Mouse (Mus musculus) heart, embryonic 13.5 days (tissue): ENCODE measurements around the gene Mtfr1l. TPM values are rescaled to one million over a fixed set of nuclear protein-coding genes. Genes with fewer than 3 reads are reported as not detected.

Experiments
- ATAC-seq: fragments of 200-750 bp; cut with Nextera tagmentation; 2 replicates; pipeline ENCODE4 v1.8.0; 2017; ENCODE audit warnings: moderate TSS enrichment; ENCODE audit not compliant: insufficient number of reproducible peaks, low FRiP score, low TSS enrichment; ENCODE audit errors: extremely low read depth
- H3K27ac ChIP-seq: fragments of 300-500 bp; sonication (generic); replicated peaks from 2 replicates; pipeline ENCODE4 v1.5.1; 2015; ENCODE audit warnings: moderate library complexity, mild to moderate bottlenecking, inconsistent platforms
- H3K27me3 ChIP-seq: fragments of 300-500 bp; sonication (generic); replicated peaks from 2 replicates; pipeline ENCODE4 v1.6.1; 2015; ENCODE audit warnings: mild to moderate bottlenecking, inconsistent platforms
- H3K36me3 ChIP-seq: fragments of 300-500 bp; sonication (generic); 2 replicates; pipeline ENCODE4 v1.6.1; 2015; ENCODE audit warnings: mild to moderate bottlenecking, inconsistent platforms
- H3K4me1 ChIP-seq: fragments of 300-500 bp; sonication (generic); 2 replicates; pipeline ENCODE4 v1.6.1; 2015; ENCODE audit warnings: inconsistent platforms
- H3K4me2 ChIP-seq: fragments of 300-500 bp; sonication (generic); 2 replicates; pipeline ENCODE4 v1.6.1; 2015; ENCODE audit warnings: inconsistent platforms, mild to moderate bottlenecking, moderate library complexity
- H3K4me3 ChIP-seq: fragments of 300-500 bp; sonication (generic); 2 replicates; pipeline ENCODE4 v1.5.1; 2015; ENCODE audit warnings: moderate library complexity, mild to moderate bottlenecking, inconsistent platforms
- H3K9ac ChIP-seq: fragments of 300-500 bp; sonication (generic); 2 replicates; pipeline ENCODE4 v1.6.1; 2015; ENCODE audit warnings: inconsistent platforms, mild to moderate bottlenecking, moderate library complexity
- H3K9me3 ChIP-seq: fragments of 300-500 bp; sonication (generic); 2 replicates; pipeline ENCODE4 v1.6.1; 2016; ENCODE audit warnings: inconsistent platforms
- WGBS: fragments of 180-500 bp; shearing (Covaris S2); methylation state at CpG from one replicate; pipeline ENCODE4 v1.1.7; 2015; ENCODE audit warnings: mixed read lengths; 5-methylcytosine and 5-hydroxymethylcytosine counted together
- polyA plus RNA-seq: library from polyadenylated mRNA; unstranded; fragments of >200 nt; fragmentation: Nextera tagmentation; extraction: Ambion mirVana; gene quantifications from 2 replicates; pipeline ENCODE4 v1.2.1, GENCODE M21; 2015

The Mtfr1l gene
- polyA plus RNA-seq, 1 experiment from 2014 or later: 142 TPM

DNA sequence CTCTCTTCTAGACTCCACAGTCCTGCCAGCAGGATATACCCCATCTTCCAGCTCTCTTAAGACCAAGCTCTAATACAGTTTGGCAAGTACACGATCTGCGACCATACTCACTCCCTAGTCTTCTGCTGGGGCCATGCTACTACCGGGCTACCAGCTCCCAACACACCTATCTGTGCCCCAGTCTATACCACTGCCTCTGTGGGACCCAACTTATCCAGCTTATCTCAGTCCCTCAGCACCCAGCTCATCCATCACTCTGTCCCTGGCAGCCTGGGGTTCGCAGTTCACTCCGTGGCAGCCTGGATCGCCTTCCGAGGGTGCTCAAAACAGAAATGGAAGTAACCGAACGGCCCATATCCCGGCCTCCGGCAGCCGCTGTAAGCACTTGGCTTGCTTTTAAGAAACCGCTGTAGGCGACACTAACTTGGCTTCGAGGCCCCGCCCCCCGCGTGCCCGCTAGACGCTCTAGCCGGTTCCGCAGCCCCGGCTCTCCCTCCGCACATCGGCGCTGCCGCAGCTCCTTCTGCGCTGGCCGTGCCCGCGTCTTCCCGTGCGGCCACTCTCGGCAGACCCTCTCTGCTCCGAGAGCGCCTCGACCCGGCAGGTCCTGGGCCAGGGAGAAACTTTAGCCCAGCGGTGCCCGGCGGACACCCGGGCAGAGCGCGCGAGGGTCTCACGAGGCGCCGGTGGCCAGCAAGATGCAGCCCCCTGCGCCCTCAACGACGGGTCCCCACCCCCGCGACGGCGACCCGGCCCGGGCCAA, 882 bp downstream of the Mtfr1l start:
- no peaks in the 10 kb centered on the region for H3K27me3 ChIP-seq
- 0 out of 2 replicates have a peak, but pooled peaks have one; percentile 15 for ATAC-seq
- peak overlapping the region; percentile 98 for H3K4me3 ChIP-seq
- H3K9me3 ChIP-seq: no peaks in the 10 kb centered on the region
- peaks cover 41% of the 10 kb centered on the region for H3K36me3 ChIP-seq
- peak overlapping the region; percentile 96 for H3K9ac ChIP-seq
- WGBS: 1% methylated on average over 57 of the region's 57 CpGs
- peak overlapping the region; percentile 99 for H3K4me2 ChIP-seq
- peaks cover 40% of the 10 kb centered on the region for H3K4me1 ChIP-seq
- peak overlapping the region; percentile 93 for H3K27ac ChIP-seq

DNA sequence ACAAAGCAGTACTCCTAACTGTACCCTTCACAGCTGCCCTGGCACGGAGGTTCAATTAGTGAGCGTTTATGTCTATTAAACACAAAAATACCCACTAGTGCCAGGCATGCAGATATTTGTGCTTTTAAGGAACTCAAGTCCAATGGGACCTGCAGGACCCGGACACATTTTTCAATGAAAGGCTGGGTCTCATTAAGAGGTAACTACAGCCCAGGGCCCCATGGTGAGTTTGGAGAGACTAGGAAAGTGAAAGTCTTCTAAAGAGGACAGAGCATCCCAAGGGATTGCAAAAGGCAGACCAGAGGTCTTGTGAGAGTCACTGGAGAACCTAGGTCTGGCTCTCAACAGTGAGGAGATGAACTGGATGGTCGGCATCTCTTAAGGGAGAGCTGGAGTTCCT, 1.8 kb downstream of the Mtfr1l start:
- H3K4me2 ChIP-seq: peak overlapping the region; percentile 99
- H3K27ac ChIP-seq: peak overlapping the region; percentile 93; the same call in 1 of the 2 replicates
- H3K27me3 ChIP-seq: no peaks in the 10 kb centered on the region
- H3K4me3 ChIP-seq: peak overlapping the region; percentile 98
- no peak for ATAC-seq
- 81% methylated on average over 4 of the region's 4 CpGs for whole genome bisulfite sequencing
- H3K4me1 ChIP-seq: peaks cover 40% of the 10 kb centered on the region
- H3K9ac ChIP-seq: peak overlapping the region; percentile 96
- H3K9me3 ChIP-seq: no peaks in the 10 kb centered on the region
- H3K36me3 ChIP-seq: peaks cover 41% of the 10 kb centered on the region

DNA sequence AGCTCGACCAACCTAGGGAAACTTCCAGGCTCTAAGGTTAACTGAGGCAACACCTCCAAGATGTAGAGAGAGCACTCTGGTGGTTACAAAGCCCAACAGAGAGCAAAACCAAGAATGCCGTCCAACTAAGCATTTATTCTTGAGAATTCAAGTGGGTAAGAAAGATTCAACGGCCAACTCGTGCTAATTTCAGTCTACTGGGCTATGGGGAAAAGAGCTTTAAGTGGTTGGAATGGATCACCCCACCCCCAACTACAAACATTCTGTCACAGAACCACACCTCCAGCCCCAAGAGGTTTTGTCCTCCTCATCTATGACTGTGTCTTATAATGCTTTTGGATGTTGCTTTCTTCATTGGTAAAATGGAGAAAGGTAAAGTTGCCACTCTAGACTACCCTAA, 2.3 kb downstream of the Mtfr1l start:
- Histone ChIP-seq H3K4me2 (no peak overlapping the region), H3K4me3 (no peak overlapping the region), H3K27me3 (no peaks in the 10 kb centered on the region), H3K36me3 (peaks cover 43% of the 10 kb centered on the region), H3K9ac (no peak overlapping the region), H3K4me1 (peaks cover 40% of the 10 kb centered on the region), H3K9me3 (no peaks in the 10 kb centered on the region), H3K27ac (no peak overlapping the region)
- no peak for ATAC-seq
- 58% methylated on average over 4 of the region's 4 CpGs for WGBS

DNA sequence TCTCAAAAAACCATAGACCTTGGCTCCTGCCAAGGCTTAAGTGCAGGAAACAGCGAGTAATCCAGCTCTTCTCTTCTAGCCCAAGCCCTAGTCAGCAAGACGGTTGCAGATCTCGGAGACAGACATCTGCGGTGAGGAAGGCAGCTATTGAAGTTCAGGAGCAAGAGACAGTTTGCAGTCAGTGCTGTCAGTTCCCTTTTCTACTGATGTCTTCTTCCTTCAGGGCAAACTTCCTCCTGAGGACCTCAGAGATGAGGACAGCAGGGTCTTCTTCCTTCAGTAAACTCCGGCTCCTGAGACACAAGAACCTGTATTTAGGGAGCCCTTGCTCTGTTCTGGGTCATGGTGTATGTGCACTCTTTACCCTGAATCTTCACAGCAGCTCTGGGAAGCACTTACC, 9.0 kb downstream of the Mtfr1l start:
- Histone ChIP-seq H3K36me3 (peaks cover 95% of the 10 kb centered on the region), H3K9me3 (no peaks in the 10 kb centered on the region), H3K27ac (no peak overlapping the region), H3K4me2 (no peak overlapping the region), H3K4me3 (no peak overlapping the region), H3K9ac (no peak overlapping the region), H3K4me1 (peaks cover under 1% of the 10 kb centered on the region; the same call in 1 of the 2 replicates), H3K27me3 (no peaks in the 10 kb centered on the region)
- 70% methylated on average over 5 of the region's 5 CpGs for WGBS
- ATAC-seq: no peak

DNA sequence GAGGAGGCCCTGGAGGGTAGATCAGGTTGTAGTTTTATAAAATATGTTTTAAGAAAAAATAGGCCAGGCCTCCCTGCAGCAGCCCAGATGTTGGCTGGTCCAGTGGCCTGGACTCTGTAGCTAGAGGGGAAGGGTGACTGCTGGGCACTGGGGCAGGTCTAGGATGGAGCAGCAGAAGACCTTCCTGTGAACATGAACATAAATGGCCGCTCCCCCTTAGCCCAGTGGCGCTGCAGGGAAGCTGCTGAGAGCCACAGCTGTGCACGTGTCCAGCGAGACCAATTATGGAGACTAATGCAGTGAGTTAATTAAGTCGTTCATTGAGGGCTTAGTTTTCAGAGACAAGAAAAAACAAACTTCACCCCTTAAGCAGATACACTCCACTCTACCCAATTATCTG, 9.4 kb downstream of the Mtfr1l start:
- no peak for ATAC-seq
- Histone ChIP-seq H3K27me3 (no peaks in the 10 kb centered on the region), H3K27ac (no peak overlapping the region), H3K4me2 (no peak overlapping the region), H3K9me3 (no peaks in the 10 kb centered on the region), H3K36me3 (peaks cover 93% of the 10 kb centered on the region), H3K4me3 (no peak overlapping the region), H3K9ac (no peak overlapping the region), H3K4me1 (no peaks in the 10 kb centered on the region)
- WGBS: 81% methylated on average over 5 of the region's 5 CpGs

DNA sequence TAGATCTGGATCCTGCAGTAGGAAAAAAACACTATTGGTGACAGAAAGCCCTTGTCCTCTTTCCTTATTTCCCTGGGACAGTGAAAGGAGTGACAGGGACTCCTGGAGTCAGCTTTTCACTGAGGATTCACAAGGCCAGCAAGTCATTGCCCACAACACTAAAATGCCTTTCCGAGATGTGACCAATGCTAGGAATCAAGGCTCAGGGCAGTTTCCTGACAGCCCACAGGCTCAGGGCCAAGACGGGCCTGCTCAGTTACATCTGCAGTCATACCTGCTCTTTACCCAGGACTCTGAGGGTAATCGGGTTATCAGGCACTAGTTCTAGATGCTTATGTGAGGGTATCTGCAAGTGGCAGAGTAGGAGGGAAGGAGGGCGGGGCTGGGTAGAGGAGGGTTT, 11.7 kb downstream of the Mtfr1l start:
- Histone ChIP-seq H3K4me1 (peaks cover 3% of the 10 kb centered on the region; the same call in 1 of the 2 replicates), H3K27ac (no peak overlapping the region), H3K4me3 (no peak overlapping the region), H3K36me3 (peaks cover 75% of the 10 kb centered on the region), H3K9ac (no peak overlapping the region; the same call in 1 of the 2 replicates), H3K4me2 (no peak overlapping the region), H3K27me3 (no peaks in the 10 kb centered on the region), H3K9me3 (no peaks in the 10 kb centered on the region)
- WGBS: 79% methylated on average over 4 of the region's 4 CpGs
- ATAC-seq: no peak

DNA sequence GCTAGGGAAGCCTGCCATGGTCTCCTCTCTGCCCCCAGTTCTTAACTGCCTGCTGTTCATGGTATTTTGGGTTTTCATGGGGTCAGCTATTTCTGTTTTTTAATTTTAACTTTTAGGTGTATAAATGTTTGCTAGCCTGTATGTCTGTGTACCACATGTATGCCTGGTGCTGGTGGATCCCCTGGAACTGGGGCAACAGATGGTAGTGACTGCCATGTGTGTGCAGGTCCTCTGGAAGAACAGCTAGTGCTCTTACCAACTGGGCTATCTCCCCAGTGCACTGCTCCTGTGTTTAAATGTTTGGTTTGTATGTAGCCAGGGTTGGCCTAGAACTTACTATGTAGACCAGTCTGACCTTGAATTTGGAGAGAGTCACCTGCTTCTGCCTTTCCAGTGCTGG, 15.9 kb downstream of the Mtfr1l start:
- Histone ChIP-seq H3K27me3 (no peaks in the 10 kb centered on the region), H3K9me3 (no peaks in the 10 kb centered on the region)
- ATAC-seq: no peak

DNA sequence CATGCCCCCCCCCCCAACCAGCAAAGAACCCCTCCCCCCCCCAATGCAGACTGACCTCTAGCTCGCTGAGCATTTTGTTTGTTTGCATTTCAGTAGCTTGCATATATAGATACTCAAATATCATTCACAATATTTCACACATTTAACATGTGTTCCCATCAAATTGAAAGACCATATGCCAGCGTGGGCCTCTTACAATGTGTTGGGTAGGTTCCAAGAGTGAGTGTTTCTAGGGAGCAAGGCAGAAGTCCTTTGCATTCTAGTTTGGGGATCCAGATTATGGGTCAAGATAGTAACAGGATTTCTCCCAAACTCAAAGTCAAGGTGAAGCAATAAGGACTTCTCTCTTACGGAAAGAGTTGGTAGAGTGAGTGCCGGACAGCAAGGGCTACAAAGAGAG, 16.6 kb downstream of the Mtfr1l start:
- Histone ChIP-seq H3K27me3 (no peaks in the 10 kb centered on the region), H3K4me1 (peaks cover 51% of the 10 kb centered on the region), H3K4me2 (no peak overlapping the region), H3K36me3 (peaks cover 26% of the 10 kb centered on the region), H3K9ac (no peak overlapping the region), H3K27ac (no peak overlapping the region), H3K9me3 (no peaks in the 10 kb centered on the region), H3K4me3 (no peak overlapping the region)
- no peak for ATAC-seq
- 92% methylated on average over 4 of the region's 4 CpGs for WGBS

More for the DNA sequence above, 15.9 kb downstream of the Mtfr1l start:
- peaks cover 43% of the 10 kb centered on the region for H3K4me1 ChIP-seq
- H3K4me3 ChIP-seq: no peak overlapping the region
- H3K4me2 ChIP-seq: no peak overlapping the region
- no peak overlapping the region for H3K27ac ChIP-seq
- H3K36me3 ChIP-seq: peaks cover 34% of the 10 kb centered on the region
- H3K9ac ChIP-seq: no peak overlapping the region

DNA sequence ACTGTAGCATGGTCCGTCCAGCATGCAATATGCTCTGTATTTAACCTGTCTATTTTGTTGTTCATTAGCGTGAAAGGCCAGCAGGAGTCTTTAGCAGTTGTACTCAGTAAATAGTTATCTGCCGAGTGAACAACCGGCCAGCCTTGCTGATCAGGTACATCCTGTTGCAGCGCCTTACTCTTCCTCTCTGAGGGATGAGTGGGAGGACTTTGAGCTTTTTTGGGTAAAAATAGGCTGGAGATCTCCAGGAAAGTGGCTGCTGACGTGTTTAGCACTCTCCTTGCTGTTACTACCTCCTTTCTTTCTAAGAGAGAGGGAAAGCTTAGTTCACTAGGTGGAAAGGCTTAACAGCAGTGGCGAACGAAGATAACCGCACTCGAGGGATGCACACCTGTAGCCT, 17.5 kb downstream of the Mtfr1l start:
- peak overlapping the region; percentile 7; the same call in 1 of the 2 replicates for H3K4me3 ChIP-seq
- no peaks in the 10 kb centered on the region for H3K9me3 ChIP-seq
- H3K27ac ChIP-seq: peak overlapping the region; percentile 99
- H3K27me3 ChIP-seq: no peaks in the 10 kb centered on the region
- H3K36me3 ChIP-seq: peaks cover 18% of the 10 kb centered on the region
- peak overlapping the region; percentile 67 for H3K9ac ChIP-seq
- peak overlapping the region; percentile 59 for H3K4me2 ChIP-seq
- ATAC-seq: no peak
- H3K4me1 ChIP-seq: peaks cover 56% of the 10 kb centered on the region
- WGBS: 58% methylated on average over 10 of the region's 10 CpGs

DNA sequence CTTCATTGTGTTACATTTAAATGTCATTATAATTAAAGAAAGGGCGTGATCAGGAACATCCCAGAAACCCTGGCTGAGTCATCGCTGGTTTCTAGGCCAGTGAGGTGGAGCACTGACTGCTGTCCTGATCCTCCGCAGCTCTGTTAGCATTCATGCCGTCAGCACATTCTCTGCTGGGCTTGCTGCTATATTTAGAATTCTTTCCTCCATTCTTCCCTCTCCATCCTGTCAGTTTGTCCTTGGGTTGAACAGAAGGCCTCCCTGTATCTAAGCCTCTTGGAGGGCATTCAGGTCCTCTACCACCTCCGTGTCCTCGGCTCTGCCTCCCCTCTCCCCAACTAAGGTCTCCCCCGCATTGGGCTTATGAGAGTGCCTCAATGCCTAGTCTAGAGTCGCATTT, 18.2 kb downstream of the Mtfr1l start:
- H3K36me3 ChIP-seq: peaks cover 15% of the 10 kb centered on the region
- H3K9me3 ChIP-seq: no peaks in the 10 kb centered on the region
- no peaks in the 10 kb centered on the region for H3K27me3 ChIP-seq
- peak overlapping the region; percentile 70 for H3K9ac ChIP-seq
- 26% methylated on average over 8 of the region's 8 CpGs for WGBS
- H3K27ac ChIP-seq: peak overlapping the region; percentile 99
- ATAC-seq: no peak
- H3K4me3 ChIP-seq: peak overlapping the region; percentile 7; the same call in 1 of the 2 replicates
- H3K4me1 ChIP-seq: peaks cover 64% of the 10 kb centered on the region
- peak overlapping the region; percentile 59 for H3K4me2 ChIP-seq

DNA sequence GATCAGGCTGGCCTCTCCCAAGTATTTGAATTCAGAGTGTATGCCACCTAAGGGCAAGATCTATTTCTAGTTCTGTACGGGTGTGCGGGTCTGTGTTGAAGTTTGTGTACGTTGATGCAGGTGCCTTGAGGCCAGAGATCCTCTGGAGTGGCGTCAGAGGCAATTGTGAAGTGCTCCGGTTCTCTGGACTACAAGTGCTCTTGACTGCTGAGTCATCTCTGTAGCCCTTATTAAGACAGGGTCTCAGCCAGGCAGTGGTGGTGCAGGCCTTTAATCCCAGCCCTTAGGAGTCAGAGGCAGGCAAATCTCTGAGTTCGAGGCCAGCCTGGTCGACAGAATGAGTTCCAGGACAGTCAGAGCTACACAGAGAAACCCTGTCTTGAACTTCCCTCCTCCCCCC, 19.6 kb downstream of the Mtfr1l start:
- WGBS: 36% methylated on average over 7 of the region's 7 CpGs
- Histone ChIP-seq H3K4me2 (no peak overlapping the region), H3K9ac (0 out of 2 replicates have a peak overlapping the region, but pooled peaks have one; percentile 25), H3K9me3 (no peaks in the 10 kb centered on the region), H3K4me1 (peaks cover 74% of the 10 kb centered on the region), H3K27me3 (no peaks in the 10 kb centered on the region), H3K27ac (peak overlapping the region; percentile 99), H3K4me3 (no peak overlapping the region), H3K36me3 (peaks cover 4% of the 10 kb centered on the region)
- no peak for ATAC-seq
